Comparison of ENCODE assay signal across 27 mouse cellular contexts in genomic region chr1:59565804-59566203, GRCm38 (mm10). TPM values are rescaled to one million over a fixed set of nuclear protein-coding genes. Genes with fewer than 3 reads are reported as not detected.
A peak's percentile ranks its signal among the peaks of the same experiment; 100 is the strongest.
DNase-seq lines count a peak whose midpoint lies in the region; ATAC-seq and TF ChIP-seq lines count a peak whose summit lies in the region.
"Had no signal": no experiment of that assay in that cellular context is flagged by ENCODE, and none has a peak within 500 bp of the region (broad histone marks: within the 10 kb centered on the region; RNA-seq: fewer than 3 reads in every experiment).

No protein-coding gene starts in this region.

- peak; percentile 43 for DNase-seq in cerebellum, adult 11-12 months
- peak; percentile 12 for DNase-seq in thymus, postnatal 0 days (ENCODE audit: low spot score)
- no peak for DNase-seq in thymus, postnatal 25 days
- DNase-seq in embryonic facial prominence, embryonic 14.5 days (ENCODE audit: low spot score), result no peak
- no peak for DNase-seq in lung, adult 2 months
- DNase-seq: adrenal gland, postnatal 36 days; heart, postnatal 14 days; kidney, adult 8-10 months; kidney, postnatal 4 days; lung, postnatal 4 days; midbrain, embryonic 14.5 days; retina, postnatal 1 day; right cerebral cortex, postnatal 14 days; thymus, postnatal 36 days had no signal

- no peak for TF ChIP-seq CTCF in lung, adult 2 months (IDR thresholded peaks at IDR 0.05; ENCODE audit: insufficient read depth, low read length)

- H3K4me3 ChIP-seq in embryonic facial prominence, embryonic 14.5 days (ENCODE audit: low read depth, low read length), result no peak overlapping the region
- no peak overlapping the region for H3K4me3 ChIP-seq in lung, adult 2 months (replicated peaks; ENCODE audit: extremely low read depth, low read depth, low read length)
- H3K4me3 ChIP-seq: forebrain, embryonic 10.5 days; hindbrain, embryonic 12.5 days had no signal

- no peak overlapping the region for H3K27ac ChIP-seq in embryonic facial prominence, embryonic 14.5 days (replicated peaks; ENCODE audit: low read depth, low read length)
- H3K27ac ChIP-seq: forebrain, embryonic 10.5 days; hindbrain, embryonic 12.5 days; hindbrain, postnatal 0 days; kidney, postnatal 0 days had no signal

- H3K27me3 ChIP-seq in embryonic facial prominence, embryonic 14.5 days (replicated peaks; ENCODE audit: control insufficient read depth, insufficient read depth, low read length), result no peaks in the 10 kb centered on the region
- H3K27me3 ChIP-seq: hindbrain, embryonic 12.5 days had no signal

- ATAC-seq in cerebellum, adult (ENCODE audit: insufficient number of reproducible peaks, low FRiP score, low TSS enrichment), result no peak
- peak; percentile 30; the same call in 1 of the 2 replicates for ATAC-seq in embryonic facial prominence, embryonic 14.5 days (ENCODE audit: low read depth)
- peak; percentile 45 for ATAC-seq in megakaryocyte, adult 5-6 weeks (ENCODE audit: poor library complexity, severe bottlenecking)
- no peak for ATAC-seq in erythroblast, adult 5-6 weeks (replicated peaks; ENCODE audit: low FRiP score, poor library complexity, severe bottlenecking)
- ATAC-seq: forebrain, embryonic 16.5 days; hindbrain, postnatal 0 days; intestine, embryonic 16.5 days; lung, postnatal 0 days had no signal

- H3K9me3 ChIP-seq in embryonic facial prominence, embryonic 14.5 days (ENCODE audit: control insufficient read depth, low read length), result peaks cover 4% of the 10 kb centered on the region

- no peak for TF ChIP-seq POLR2A in lung, adult 2 months (IDR thresholded peaks at IDR 0.05; ENCODE audit: borderline replicate concordance, extremely low read depth, low read depth, low read length)

- 63% methylated on average over 5 of the region's 5 CpGs for WGBS in embryonic facial prominence, embryonic 14.5 days
- WGBS in lung, adult 2 months, result 50% methylated on average over 5 of the region's 5 CpGs

- H3K4me2 ChIP-seq in embryonic facial prominence, embryonic 14.5 days (ENCODE audit: low read depth, low read length), result no peak overlapping the region
- H3K4me2 ChIP-seq: hindbrain, embryonic 12.5 days had no signal

- 0 out of 2 replicates have a peak, but pooled peaks cover 16% of the 10 kb centered on the region for H3K4me1 ChIP-seq in embryonic facial prominence, embryonic 14.5 days (ENCODE audit: control insufficient read depth, insufficient read depth, low read length)
- H3K4me1 ChIP-seq in lung, adult 2 months (ENCODE audit: control insufficient read depth, insufficient read depth, low read length), result no peaks in the 10 kb centered on the region
- H3K4me1 ChIP-seq: hindbrain, embryonic 12.5 days had no signal

- H3K36me3 ChIP-seq in embryonic facial prominence, embryonic 14.5 days (ENCODE audit: control insufficient read depth, insufficient read depth, low read length), result no peaks in the 10 kb centered on the region
- H3K36me3 ChIP-seq: forebrain, embryonic 10.5 days; hindbrain, embryonic 12.5 days had no signal

- no peak overlapping the region for H3K9ac ChIP-seq in embryonic facial prominence, embryonic 14.5 days (ENCODE audit: low read depth, low read length)
- H3K9ac ChIP-seq: hindbrain, embryonic 12.5 days had no signal

RNA-seq across cellular contexts. Expression of gene Gm973, which starts 49.7 kb away (rescaled TPM):
- 1.3 and 1.4 TPM in 2 replicates for polyA plus RNA-seq in thymus, postnatal 0 days (2015; fragmentation: Nextera tagmentation; extraction: Ambion mirVana)
- 1.6 and 5.9 TPM in 2 replicates for polyA plus RNA-seq in embryonic facial prominence, embryonic 14.5 days (2014; fragmentation: Nextera tagmentation; extraction: Ambion mirVana)
- 0.47 and 2.9 TPM in 2 replicates for total RNA-seq in megakaryocyte, adult 5-6 weeks (2015)
- total RNA-seq in megakaryocyte, adult 5-6 weeks (2017), result 2.8 and 9.0 TPM in 2 replicates
- 1.6 and 2.5 TPM in 2 replicates for polyA plus RNA-seq in lung, adult 2 months (2012; rRNA removed)
- not detected in 2 replicates for total RNA-seq in erythroblast, adult 5-6 weeks (2015; ENCODE audit: low replicate concordance)
- total RNA-seq in erythroblast, adult 5-6 weeks (2017; ENCODE audit: low replicate concordance), result 7.0 TPM in 1 of 2 replicates, not detected in the other
- total RNA-seq: liver, adult 2 months had no signal
- polyA plus RNA-seq: heart, embryonic 14.5 days; liver, adult 2 months; liver, embryonic 16.5 days had no signal

Comparison
In these comparisons a context has a peak if more than half of its experiments do, and no peak if none do; other contexts are left out.
1. DNase-seq: peak in cerebellum, adult 11-12 months (single experiment) and thymus, postnatal 0 days (single experiment); none in thymus, postnatal 25 days (single experiment), embryonic facial prominence, embryonic 14.5 days (single experiment) and lung, adult 2 months (single experiment).
2. ATAC-seq: peak in embryonic facial prominence, embryonic 14.5 days (single experiment) and megakaryocyte, adult 5-6 weeks (single experiment); none in cerebellum, adult (single experiment) and erythroblast, adult 5-6 weeks (single experiment).